Mouse (Mus musculus) heart, postnatal 0 days (tissue): ENCODE results near the gene Olfr211. TPM values are rescaled to one million over a fixed set of nuclear protein-coding genes. Genes with fewer than 3 reads are reported as not detected.
"Not testable (repeated sequence)": the region's sequence is repeated elsewhere in the genome, so short reads cannot be mapped to it uniquely, and the experiment has no call there.

Source experiments
- ATAC-seq: fragments of 200-750 bp; cut with Nextera tagmentation; 2 replicates; pipeline ENCODE4 v1.8.0; 2017; ENCODE audit warnings: low read depth, moderate number of reproducible peaks, moderate library complexity; ENCODE audit not compliant: insufficient read depth
- DNase-seq: peaks from one replicate; pipeline ENCODE4 v3.0.0-alpha.2; 2016; ENCODE audit warnings: low spot score
- H3K27ac ChIP-seq: fragments of 300-500 bp; sonication (generic); 2 replicates; pipeline ENCODE4 v1.5.1; 2014; ENCODE audit warnings: low read depth, mild to moderate bottlenecking
- H3K27me3 ChIP-seq: fragments of 300-500 bp; sonication (generic); 2 replicates; pipeline ENCODE4 v1.6.1; 2014; ENCODE audit warnings: low read length, mixed read lengths; ENCODE audit not compliant: control insufficient read depth, insufficient read depth
- H3K36me3 ChIP-seq: fragments of 300-500 bp; sonication (generic); replicated peaks from 2 replicates; pipeline ENCODE4 v1.6.1; 2014; ENCODE audit warnings: low read length, mixed read lengths; ENCODE audit not compliant: control insufficient read depth, insufficient read depth
- H3K4me1 ChIP-seq: fragments of 300-500 bp; sonication (generic); 2 replicates; pipeline ENCODE4 v1.6.1; 2014; ENCODE audit warnings: antibody characterized with exemption; ENCODE audit not compliant: control insufficient read depth, insufficient read depth
- H3K4me2 ChIP-seq: fragments of 300-500 bp; sonication (generic); 2 replicates; pipeline ENCODE4 v1.6.1; 2014; ENCODE audit warnings: low read depth, mild to moderate bottlenecking, low read length, moderate library complexity
- H3K4me3 ChIP-seq: fragments of 300-500 bp; sonication (generic); 2 replicates; pipeline ENCODE4 v1.5.1; 2014; ENCODE audit warnings: low read depth, low read length
- H3K9ac ChIP-seq: fragments of 300-500 bp; sonication (generic); replicated peaks from 2 replicates; pipeline ENCODE4 v1.6.1; 2014; ENCODE audit warnings: low read depth, low read length, mixed read lengths
- H3K9me3 ChIP-seq: fragments of 300-500 bp; sonication (generic); replicated peaks from 2 replicates; pipeline ENCODE4 v1.6.1; 2016; ENCODE audit warnings: low read length; ENCODE audit not compliant: control insufficient read depth
- CTCF ChIP-seq: IDR thresholded peaks from 2 replicates; pipeline ENCODE4 v1.5.1; 2016; ENCODE audit warnings: antibody characterized with exemption, control low read depth, low read depth
- EP300 ChIP-seq: IDR thresholded peaks from 2 replicates; pipeline ENCODE4 v1.6.1; 2016; ENCODE audit warnings: antibody characterized with exemption, low read depth
- WGBS: fragments of 180-500 bp; shearing (Covaris S2); extraction: QIAGEN DNeasy Blood & Tissue Kit; methylation state at CpG from one replicate; pipeline ENCODE4 v1.1.7; 2014; 5-methylcytosine and 5-hydroxymethylcytosine counted together
- polyA plus RNA-seq: library from polyadenylated mRNA; unstranded; fragments of >200 nt; fragmentation: Nextera tagmentation; extraction: Ambion mirVana; gene quantifications from 2 replicates; pipeline ENCODE4 v1.2.1, GENCODE M21; 2015
- total RNA-seq: library from RNA; depleted of rRNA; stranded (reverse); fragments of >200 nt; gene quantifications from 2 replicates; pipeline ENCODE4 v1.2.3, GENCODE M21; 2014; ENCODE audit warnings: low replicate concordance

The Olfr211 gene
- total and polyA plus RNA-seq, 2 experiments from 2014 or later, result not detected

DNA sequence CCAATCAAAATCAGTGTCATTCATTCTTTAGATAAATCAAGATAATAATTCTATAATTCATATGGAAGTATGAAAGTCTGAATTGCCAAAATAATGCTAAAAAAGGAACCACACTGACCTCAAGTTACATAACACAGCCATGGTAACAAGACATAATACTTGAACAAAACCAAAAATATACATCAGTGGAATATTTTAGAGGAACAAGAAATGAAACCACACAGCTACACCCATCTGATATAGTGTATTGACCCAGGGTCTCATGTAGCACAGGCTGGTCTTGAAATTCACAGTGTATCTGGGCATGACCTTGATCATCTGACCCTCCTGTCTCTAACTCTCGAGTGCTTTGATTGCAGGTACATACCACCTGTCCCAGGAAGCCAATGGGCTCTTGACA is 2.1 kb upstream of the Olfr211 start:
- Histone ChIP-seq H3K36me3 (no peaks in the 10 kb centered on the region), H3K4me2 (no peak overlapping the region), H3K9me3 (no peaks in the 10 kb centered on the region), H3K4me3 (no peak overlapping the region), H3K4me1 (no peaks in the 10 kb centered on the region), H3K27ac (no peak overlapping the region), H3K27me3 (no peaks in the 10 kb centered on the region), H3K9ac (no peak overlapping the region)
- TF ChIP-seq EP300 (no peak), CTCF (no peak)
- no peak for DNase-seq
- ATAC-seq, result no peak
- WGBS, result 36% methylated on average over 1 of the region's 1 CpGs

DNA sequence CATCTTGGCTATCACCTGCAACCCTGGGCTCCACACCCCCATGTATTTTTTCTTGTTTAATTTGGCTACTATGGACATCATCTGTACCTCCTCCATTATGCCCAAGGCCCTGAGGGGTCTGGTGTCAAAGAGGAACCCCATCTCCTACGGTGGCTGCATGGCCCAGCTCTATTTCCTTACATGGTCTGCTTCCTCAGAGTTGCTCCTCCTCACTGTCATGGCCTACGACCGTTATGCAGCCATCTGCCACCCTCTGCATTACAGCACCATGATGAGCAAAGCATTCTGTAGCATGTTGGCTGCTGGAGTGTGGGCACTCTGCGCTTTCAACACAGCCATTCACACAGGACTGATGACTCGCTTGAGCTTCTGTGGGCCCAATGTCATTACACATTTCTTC is 4.9 kb downstream of the Olfr211 start:
- Histone ChIP-seq H3K27me3 (no peaks in the 10 kb centered on the region), H3K4me1 (no peaks in the 10 kb centered on the region), H3K9ac (no peak overlapping the region), H3K27ac (no peak overlapping the region), H3K4me2 (no peak overlapping the region), H3K4me3 (no peak overlapping the region), H3K9me3 (no peaks in the 10 kb centered on the region), H3K36me3 (no peaks in the 10 kb centered on the region)
- ATAC-seq (no peak), DNase-seq (no peak)
- TF ChIP-seq CTCF (no peak), EP300 (no peak)
- 69% methylated on average over 5 of the region's 5 CpGs for WGBS

DNA sequence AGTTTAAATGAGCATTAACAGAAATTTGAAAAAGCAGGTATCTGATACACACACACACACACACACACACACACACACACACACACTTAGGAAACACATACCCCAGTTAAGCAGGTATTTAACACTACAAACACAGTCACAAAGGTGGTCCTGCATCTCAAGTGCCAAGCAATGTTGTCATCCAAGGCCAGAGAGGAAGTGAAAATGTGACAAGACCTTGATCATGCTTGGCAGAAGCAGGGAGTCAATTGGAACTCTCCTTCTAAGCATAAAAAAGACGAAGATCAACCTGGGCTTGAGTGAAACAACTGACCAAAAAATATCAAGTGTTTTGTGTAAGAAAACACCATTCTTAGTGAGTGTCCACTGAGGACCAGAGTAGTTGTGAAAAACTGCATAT is 7.1 kb downstream of the Olfr211 start:
- Histone ChIP-seq H3K9me3 (no peaks in the 10 kb centered on the region), H3K36me3 (no peaks in the 10 kb centered on the region), H3K4me2 (no peak overlapping the region), H3K27me3 (no peaks in the 10 kb centered on the region), H3K9ac (no peak overlapping the region), H3K4me1 (no peaks in the 10 kb centered on the region), H3K27ac (no peak overlapping the region), H3K4me3 (no peak overlapping the region)
- TF ChIP-seq CTCF (no peak), EP300 (no peak)
- 82% methylated on average over 1 of the region's 1 CpGs for WGBS
- ATAC-seq, result no peak
- no peak for DNase-seq

DNA sequence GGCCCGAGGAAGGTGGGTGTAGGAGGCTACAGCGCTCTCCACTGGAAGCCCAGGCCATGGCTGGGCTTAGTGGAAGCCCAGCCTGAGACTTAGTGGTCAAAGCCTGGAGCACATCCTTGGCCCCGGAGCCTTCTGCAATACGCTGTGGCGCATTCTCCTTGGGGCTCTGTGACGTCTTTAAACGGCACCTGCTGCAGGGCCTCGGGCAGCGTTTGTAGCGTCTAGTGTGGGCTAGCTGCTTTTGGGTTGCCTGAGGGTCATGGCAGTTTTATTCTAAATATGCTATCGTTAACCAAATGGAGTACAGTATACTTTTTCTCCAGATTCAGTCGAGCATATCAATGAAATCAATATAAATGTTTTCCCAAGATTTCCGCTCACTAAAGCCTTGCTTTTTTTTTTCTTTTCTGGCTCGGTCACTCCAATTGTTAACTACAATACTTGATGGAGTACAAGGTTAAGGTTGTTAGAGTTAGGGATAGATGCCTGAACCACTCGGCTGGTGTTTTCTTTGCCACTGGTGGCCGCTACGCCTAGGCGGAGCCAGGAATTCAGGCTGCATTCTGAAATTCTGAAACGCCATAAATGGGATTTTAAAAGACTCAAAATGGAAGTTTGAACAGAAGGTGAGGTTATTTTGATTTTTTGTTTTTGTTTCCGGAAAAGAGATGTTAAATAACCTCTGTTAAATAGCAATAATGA is 17.6 kb downstream of the Olfr211 start, which contains the start of gene Olfr212:
Gene Olfr212 (plus strand): TSS at position 215 of the 702 bp plus-strand sequence.
- not testable (repeated sequence) for H3K9ac ChIP-seq, H3K27ac ChIP-seq, H3K4me2 ChIP-seq, H3K27me3 ChIP-seq, H3K4me3 ChIP-seq, DNase-seq, H3K4me1 ChIP-seq, H3K36me3 ChIP-seq, ATAC-seq
- 84% methylated on average over 19 of the region's 20 CpGs for WGBS
- peaks cover 12% of the 10 kb centered on the region; the same call in 1 of the 2 replicates for H3K9me3 ChIP-seq

DNA sequence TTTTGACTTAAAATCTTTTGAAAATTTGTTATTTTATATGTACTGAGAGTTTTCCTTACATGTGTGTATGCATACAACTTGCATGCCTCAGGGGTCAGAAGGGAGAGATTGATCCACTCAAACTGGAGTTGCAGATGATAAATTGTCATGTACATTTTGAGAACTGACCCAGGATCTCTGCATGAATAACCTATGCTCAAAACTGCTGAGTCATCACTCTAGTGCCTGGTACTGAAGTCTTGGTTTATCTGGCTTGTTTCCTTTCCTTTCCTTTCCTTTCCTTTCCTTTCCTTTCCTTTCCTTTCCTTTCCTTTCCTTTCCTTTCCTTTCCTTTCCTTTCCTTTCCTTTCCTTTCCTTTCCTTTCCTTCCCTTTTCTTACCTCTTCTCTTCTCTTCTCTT is 25.9 kb downstream of the Olfr211 start:
- no peak for TF ChIP-seq CTCF
- no peak for TF ChIP-seq EP300
- no peak overlapping the region for H3K4me2 ChIP-seq
- ATAC-seq (no peak), DNase-seq (no peak)
- no peaks in the 10 kb centered on the region for H3K4me1 ChIP-seq
- no peak overlapping the region for H3K9ac ChIP-seq
- H3K9me3 ChIP-seq, result no peaks in the 10 kb centered on the region
- no peak overlapping the region for H3K4me3 ChIP-seq
- H3K36me3 ChIP-seq, result no peaks in the 10 kb centered on the region
- no peak overlapping the region for H3K27ac ChIP-seq
- H3K27me3 ChIP-seq, result no peaks in the 10 kb centered on the region

DNA sequence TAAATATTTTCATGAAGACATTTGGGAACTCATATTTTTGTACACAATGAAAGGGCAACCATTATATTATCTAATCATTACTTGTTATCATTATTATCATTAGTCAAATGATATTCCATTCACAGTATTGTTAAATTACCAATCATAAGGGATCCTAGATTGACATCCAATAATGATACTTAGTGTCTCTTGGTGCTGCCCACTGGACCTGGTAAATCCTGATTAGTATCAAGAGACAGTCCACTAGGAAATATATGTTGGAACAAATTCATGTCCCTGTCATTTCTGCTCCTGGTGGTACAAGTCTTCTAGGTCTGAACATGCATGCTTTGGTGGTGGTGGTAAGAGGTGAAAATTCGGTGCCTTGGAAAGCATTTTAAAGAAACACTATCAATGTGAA is 49.3 kb downstream of the Olfr211 start, which contains the start of gene Olfr213:
Gene Olfr213 (plus strand): TSS at position 301 of the 400 bp plus-strand sequence.
- no peak for DNase-seq
- WGBS, result 69% methylated on average over 1 of the region's 1 CpGs
- H3K4me1 ChIP-seq, result no peaks in the 10 kb centered on the region
- TF ChIP-seq EP300 (no peak), CTCF (no peak)
- no peaks in the 10 kb centered on the region for H3K27me3 ChIP-seq
- no peaks in the 10 kb centered on the region for H3K9me3 ChIP-seq
- no peak within 1 kb of the TSS for H3K27ac ChIP-seq
- H3K4me2 ChIP-seq, result no peak within 1 kb of the TSS
- no peak within 1 kb of the TSS for H3K4me3 ChIP-seq
- ATAC-seq, result no peak
- no peaks in the 10 kb centered on the region for H3K36me3 ChIP-seq
- no peak within 1 kb of the TSS for H3K9ac ChIP-seq
